Mouse (Mus musculus) c-Kit-negative CD71-positive TER-119-positive erythroid progenitor cells, embryonic 14.5 days (primary cell): ENCODE results near the gene Ugt2b1.
"Not testable (repeated sequence)": the region's sequence is repeated elsewhere in the genome, so short reads cannot be mapped to it uniquely, and the experiment has no call there.

Experiments
- DNase-seq: peaks from one replicate; pipeline ENCODE4 v3.0.0-alpha.2; 2013; ENCODE audit warnings: low read depth, low spot score

Gene Ugt2b1

DNA sequence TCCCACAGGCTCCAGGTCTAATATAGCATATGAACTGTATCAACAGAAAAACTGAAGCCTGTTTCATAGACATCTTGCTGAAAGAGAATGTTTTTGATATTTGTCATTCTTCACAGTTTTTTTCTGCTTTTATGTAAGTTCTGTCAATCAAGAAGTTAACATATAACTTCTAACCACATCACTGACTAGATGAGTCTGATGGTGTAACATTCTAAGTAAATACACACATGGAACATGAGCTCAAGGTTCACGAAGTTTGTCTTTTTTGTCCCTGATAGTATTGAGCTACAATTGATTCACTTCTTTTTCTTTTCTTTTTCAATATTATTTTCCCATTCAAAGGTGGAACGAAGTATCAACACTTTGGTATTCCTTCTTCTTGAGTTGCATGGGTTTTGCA is at the start of gene Ugt2b1:
TSS of gene Ugt2b1 (minus strand) at position 105 of the 400 bp plus-strand sequence.
- no peak for DNase-seq

DNA sequence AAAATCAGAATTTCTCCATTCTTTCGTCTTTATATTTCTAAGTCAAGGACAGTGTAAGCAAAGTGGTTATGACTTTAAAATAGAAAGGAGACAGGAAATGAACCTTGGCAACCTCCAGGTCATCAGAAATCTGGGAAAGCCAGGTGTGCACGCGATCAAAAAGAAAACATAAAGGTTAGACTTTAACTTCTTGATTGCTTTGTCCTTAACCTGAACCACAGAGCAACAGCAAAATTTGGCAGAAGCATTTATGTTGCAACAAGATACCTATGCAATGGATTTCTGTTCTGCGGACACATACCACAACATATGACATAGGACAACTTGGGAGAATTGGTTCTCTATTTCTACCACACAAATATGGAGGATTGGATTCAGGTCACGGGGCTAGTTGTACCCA is 40.9 kb upstream of the Ugt2b1 start:
- DNase-seq, result not testable (repeated sequence)

DNA sequence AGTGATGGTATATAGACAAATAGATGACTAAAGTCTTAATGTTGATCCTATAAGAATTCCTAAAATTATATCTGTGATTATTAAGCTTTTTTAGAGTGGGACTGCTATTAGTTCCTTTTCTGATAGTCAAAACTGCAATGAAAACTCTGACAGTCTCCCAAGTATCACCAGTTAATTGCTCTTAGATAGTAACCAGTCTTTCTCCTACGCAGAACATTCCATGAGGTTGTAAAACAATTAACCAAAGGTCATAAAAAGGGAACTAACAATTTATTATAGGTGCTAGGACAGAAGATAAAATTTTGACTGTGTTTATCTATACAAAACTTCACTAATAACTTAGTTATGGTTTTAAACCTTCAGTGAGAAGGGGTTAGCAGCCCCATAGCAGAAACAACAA is 36.5 kb upstream of the Ugt2b1 start:
- not testable (repeated sequence) for DNase-seq

DNA sequence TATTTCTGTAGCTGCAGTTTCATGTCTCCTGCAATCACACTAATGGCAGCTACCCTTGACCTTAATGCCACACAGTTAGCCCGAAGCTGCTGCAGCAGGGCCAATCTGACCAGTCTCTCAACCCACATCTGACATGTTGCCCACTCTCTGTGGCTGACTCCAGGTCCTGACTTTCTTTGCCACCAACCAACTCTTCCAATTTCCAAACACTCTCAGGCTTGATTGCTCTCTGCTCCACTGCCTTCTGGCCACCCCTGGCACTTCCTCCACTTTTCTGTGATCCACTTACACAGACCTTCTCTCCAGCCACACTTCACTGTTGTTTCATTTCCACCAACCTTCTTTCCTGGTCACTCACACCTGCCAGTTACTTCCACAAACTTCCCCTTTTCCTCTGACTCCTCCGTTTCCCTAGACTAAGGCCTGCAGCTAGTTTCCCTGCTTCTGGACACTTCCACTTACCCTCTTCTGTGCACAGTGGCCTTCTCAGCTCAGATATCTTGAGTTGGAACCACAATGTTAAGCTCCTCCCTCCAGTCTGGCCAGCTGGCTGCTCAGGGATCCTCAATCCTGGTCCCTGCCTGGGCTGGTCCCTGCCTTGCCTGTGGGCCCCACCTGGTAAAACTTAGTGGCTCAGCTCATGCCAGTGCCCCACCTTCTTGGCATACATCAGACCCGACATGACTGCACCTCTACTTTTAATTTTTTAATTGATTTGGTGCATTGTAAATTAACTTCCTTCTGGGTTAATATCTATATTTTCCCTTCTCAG is 35.4 kb upstream of the Ugt2b1 start:
- DNase-seq, result no peak

DNA sequence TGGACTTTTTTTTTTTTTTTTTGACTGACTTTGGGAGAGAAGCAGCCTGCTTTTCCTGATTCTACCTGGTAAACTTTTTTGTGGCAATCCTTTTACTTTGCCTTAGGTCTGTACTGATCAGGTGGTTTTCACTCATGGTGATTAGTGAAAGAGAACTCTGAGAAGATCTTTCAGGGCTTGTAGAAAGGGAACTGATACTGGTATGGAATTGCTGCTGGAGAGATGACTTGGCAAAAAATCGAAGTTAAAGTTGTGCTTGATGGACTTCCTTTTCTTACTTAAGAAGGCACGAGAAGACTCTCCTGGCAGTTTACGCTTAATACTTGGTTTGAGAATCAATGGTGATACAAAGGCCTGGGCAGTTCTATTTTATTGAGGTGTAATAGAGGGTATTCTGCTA is 34.2 kb upstream of the Ugt2b1 start:
- no peak for DNase-seq

DNA sequence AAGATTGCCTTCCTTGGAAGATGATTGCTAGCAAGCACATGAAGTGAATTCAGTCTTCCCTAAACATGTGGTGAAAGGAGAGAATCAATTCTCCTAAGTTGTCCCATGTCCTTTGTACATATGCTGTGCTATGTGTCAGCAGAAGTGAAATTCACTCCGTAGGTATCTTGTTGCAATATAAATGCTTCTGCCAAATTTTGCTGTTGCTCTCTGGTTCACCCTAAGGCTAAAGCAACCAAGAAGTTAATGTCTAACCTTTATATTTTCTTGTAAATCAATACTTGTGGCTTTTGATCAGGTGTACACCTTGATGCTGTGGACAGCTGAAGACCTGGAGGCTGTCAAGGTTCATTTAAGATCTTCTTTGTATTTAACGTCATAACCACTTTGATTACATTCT is 15.8 kb upstream of the Ugt2b1 start:
- DNase-seq, result no peak

DNA sequence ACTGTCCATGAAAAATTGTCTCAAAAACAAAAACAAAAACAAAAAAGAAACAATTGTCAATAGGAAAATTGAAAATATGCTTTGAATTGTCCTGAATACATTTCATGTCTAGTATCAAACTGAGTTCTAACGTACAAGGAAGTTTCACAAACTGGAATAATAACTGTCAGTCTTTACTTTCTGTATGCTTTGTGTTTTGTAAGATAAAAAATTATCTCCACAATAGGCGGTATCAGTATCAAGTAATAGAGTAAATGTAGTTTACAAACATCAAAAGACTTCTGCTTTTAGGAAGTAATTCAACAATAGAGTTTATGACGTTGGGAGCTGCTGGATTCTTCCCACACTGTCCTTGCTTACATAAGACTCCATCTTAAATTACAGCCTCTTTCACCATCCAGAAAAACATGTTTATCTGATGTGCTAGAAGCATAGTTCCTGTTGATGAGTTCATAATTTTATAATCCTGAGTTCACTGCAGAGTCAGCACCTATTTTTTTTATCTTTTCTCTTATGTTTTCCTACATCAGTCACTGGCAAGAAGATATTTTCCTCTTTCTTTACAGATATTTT is 5.6 kb downstream of the Ugt2b1 start:
- no peak for DNase-seq

DNA sequence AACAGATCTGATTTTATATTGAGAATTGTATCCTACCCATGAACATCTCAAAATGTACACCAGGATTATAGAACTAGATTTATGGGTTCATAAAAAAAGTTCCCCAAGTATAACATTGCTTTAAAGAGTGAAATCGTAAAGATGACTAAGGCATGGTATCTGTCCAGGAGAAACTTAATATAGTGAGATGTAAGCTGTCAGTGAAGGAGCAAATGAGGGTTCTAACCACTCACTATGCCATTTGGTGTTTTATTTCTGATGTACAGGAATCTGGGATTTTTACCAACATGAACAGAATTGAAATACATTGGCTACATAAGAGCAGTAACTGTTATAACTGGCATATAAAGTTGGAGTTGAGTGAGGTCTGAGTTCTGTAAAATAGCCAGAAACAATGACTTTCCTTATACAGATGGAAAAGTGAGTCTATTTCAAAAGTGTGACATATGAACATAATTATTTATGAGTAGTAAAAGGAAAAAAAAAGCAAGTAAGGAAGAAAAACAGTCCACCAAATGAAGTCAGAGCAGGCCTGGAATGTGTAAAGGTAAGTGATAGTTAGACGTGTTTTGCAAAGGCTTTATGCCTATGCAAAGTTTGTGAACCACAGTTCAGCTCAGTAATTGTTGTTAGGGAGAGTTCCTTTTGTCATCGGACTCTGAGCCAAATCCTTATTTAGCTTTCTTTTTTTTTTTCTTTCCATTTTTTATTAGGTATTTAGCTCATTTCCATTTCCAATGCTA is 14.8 kb downstream of the Ugt2b1 start:
- no peak for DNase-seq

DNA sequence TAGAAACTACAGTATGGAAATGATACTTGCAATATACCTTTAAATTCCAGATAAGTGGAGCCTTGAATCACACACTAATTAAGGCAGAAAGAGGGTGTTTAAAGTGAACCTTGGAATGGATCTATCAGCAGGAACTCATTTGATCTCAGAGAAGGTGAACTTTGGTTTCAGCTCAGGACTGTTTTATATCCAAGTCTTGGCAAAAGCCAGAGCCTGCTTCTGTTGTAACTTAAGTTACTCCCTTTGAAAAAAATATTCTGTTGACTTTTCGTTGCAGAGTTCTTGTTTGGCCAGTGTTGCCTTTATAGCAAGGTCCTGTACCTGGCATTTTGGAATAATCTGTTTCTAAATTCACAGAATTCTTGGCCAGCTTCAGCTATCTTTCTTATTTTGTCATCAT is 15.6 kb downstream of the Ugt2b1 start:
- DNase-seq, result no peak

DNA sequence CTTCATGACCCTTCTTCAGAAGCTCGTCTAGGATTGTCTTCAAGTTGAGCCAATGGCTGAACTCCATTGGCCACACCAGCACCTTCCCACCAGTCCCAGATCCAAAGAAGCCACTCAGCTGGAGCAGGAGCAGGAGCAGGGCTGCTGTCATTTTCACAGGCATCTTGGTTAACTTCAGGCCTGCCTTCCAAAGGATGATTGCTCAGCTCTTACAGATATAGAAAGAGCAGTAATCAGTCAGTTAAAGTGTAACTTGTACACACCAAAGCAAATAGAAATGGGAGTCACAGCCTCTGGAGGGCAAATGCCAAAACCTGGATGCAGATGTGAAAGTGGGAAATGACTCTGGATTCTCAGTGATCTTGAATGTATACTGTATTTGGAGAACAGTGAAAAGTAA is 19.6 kb downstream of the Ugt2b1 start, which contains the start of gene Ugt2b34:
TSS of gene Ugt2b34 (minus strand) at position 180 of the 400 bp plus-strand sequence.
- no peak for DNase-seq

DNA sequence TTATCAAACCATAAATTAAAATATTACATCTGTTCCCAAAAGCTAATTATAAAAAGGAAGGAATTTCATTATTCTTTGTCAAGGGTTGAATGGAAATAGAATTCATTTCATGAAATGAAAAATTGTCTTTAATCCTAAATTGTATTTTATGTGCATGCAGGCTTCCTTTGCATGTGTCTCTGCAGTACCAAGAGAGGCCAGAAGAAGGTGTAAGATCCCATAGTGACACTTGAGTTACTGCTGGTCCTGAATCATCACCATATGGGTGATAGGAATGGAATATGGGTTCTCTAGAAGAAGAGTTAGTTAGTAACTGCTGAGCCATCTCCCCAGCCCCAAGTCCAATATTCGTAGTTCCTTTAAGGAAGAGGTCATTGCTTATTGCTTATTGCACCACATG is 36.4 kb downstream of the Ugt2b1 start:
- DNase-seq, result no peak

DNA sequence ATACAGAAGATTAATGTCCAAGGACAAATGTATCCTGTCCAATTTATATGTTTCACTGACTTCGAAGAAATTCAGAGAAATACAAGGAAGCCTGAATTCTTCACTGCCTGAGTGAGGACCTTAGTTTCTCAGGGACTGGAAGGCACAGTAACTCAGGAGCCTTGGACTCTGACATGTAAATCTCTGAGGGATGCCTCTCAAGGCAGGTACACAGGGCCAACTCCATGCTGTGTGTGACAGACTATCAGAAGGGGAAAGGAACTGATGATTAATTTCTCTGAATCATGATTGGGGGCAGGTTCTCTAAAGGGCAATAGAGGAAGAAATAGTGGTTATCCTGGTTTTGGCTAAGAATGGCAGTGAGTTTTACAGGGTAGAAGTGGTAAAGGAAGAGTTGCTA is 37.9 kb downstream of the Ugt2b1 start:
- no peak for DNase-seq

DNA sequence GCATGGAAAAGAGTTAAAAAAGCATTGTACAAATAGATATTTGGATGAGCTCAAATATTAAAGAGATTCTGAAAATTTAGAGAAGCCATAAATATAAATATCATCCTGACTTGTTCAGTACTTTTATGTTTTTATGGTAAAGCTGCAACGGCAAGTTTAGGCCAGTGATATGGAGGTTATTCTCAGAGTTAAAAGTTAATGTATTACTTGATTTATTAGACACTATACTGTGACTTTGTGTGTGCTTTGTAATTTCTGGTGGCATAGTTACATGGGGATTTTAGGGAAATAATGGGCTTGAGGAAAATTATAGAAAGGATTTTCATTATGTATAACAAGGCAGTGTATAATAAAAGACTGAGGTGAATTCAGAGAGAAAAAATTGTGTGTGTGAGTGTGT is 39.2 kb downstream of the Ugt2b1 start:
- no peak for DNase-seq

DNA sequence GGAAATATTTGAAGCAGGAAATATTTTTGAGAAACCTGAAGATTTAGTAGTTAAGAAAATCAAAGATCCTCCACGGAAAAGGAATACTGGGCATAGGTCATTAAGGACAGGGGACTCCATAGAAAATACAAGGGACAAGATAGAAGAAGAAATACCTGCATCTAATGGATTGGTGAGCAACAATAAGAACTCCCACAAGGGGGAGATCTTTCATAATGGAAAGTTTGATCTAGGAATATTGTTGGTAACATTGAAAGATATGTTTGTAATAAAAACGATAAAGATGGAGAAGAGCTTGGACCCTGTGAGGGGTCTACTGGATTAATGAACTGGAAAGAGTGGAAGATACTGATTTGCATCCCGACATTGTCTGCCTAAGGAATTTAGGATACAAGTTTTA is 39.7 kb downstream of the Ugt2b1 start:
- DNase-seq, result no peak

DNA sequence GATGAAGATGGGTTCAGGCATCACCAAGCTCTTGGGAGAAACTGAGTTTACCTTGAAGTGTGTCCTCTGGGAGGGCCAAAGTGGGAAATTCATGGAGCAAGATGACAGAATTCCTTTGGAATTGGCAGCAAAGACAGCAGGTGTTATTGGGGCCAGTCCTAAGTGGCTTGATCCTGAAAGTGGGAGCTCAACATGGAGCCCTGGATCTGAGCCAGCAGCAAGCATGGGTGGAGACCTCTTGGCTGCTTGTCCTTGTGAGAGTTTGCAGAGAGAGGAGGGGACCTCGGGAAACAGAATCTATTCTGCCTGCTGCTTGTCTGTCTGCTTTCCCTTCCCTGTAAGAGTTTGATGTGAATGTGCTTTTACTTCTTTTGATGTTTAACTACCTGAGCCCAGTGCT is 54.5 kb downstream of the Ugt2b1 start:
- DNase-seq, result no peak
